Mouse (Mus musculus) ES-E14 (cell line): ENCODE measurements around the gene Amn. TPM values are rescaled to one million over a fixed set of nuclear protein-coding genes. Genes with fewer than 3 reads are reported as not detected.

Source experiments
- DNase-seq: peaks from one replicate; pipeline ENCODE4 v3.0.0-alpha.2; 2013; ENCODE audit warnings: low read depth, low spot score
- H3K27ac ChIP-seq: 2 replicates; pipeline ENCODE4 v1.5.1; 2012; ENCODE audit warnings: low read depth, mild to moderate bottlenecking, low read length, moderate library complexity, mixed read lengths; ENCODE audit not compliant: poor library complexity, insufficient read depth, severe bottlenecking
- H3K36me3 ChIP-seq: 2 replicates; pipeline ENCODE4 v1.6.1; 2012; ENCODE audit warnings: mild to moderate bottlenecking, low read length, moderate library complexity, mixed read lengths; ENCODE audit not compliant: control insufficient read depth, poor library complexity, insufficient read depth, severe bottlenecking
- H3K4me1 ChIP-seq, 2 experiments: fragments of 150-350 bp in 1 of 2; sonication (generic) in 1 of 2; 2 replicates each; pipeline ENCODE4 v1.6.1; 2012; ENCODE audit warnings: low read length in 2 of 2, mild to moderate bottlenecking in 1 of 2, mixed read lengths in 1 of 2; ENCODE audit not compliant: control insufficient read depth in 2 of 2, insufficient read depth in 2 of 2, poor library complexity in 1 of 2
- H3K4me3 ChIP-seq, 2 experiments: fragments of 150-350 bp in 1 of 2; sonication (generic) in 1 of 2; 2 replicates each; pipeline ENCODE4 v1.5.1; 2012; ENCODE audit warnings: low read length in 2 of 2, low read depth in 1 of 2, mild to moderate bottlenecking in 1 of 2, mixed read lengths in 1 of 2; ENCODE audit not compliant: insufficient read depth in 1 of 2, poor library complexity in 1 of 2, severe bottlenecking in 1 of 2
- H3K9ac ChIP-seq: 2 replicates; pipeline ENCODE4 v1.6.1; 2012; ENCODE audit warnings: low read depth, mild to moderate bottlenecking, low read length, mixed read lengths; ENCODE audit not compliant: poor library complexity, insufficient read depth, severe bottlenecking
- H3K9me3 ChIP-seq: fragments of 150-350 bp; sonication (generic); 2 replicates; pipeline ENCODE4 v1.6.1; 2012; ENCODE audit warnings: low read depth, mild to moderate bottlenecking, low read length; ENCODE audit not compliant: control insufficient read depth, insufficient read depth
- CHD2 ChIP-seq: IDR thresholded peaks from 2 replicates; pipeline ENCODE4 v1.6.1; 2014; ENCODE audit warnings: mild to moderate bottlenecking, low read depth, low read length, inconsistent platforms
- HCFC1 ChIP-seq: IDR thresholded peaks from 2 replicates; pipeline ENCODE4 v1.6.1; 2012; ENCODE audit warnings: low read length, inconsistent platforms, borderline replicate concordance; ENCODE audit not compliant: insufficient read depth
- MAFK ChIP-seq: IDR thresholded peaks from 2 replicates; pipeline ENCODE4 v1.6.1; 2014; ENCODE audit warnings: mild to moderate bottlenecking, low read depth, low read length, inconsistent platforms; ENCODE audit not compliant: insufficient read depth
- ZC3H11A ChIP-seq: IDR thresholded peaks from 2 replicates; pipeline ENCODE4 v1.6.1; 2012; ENCODE audit warnings: low read depth, mild to moderate bottlenecking, inconsistent platforms, low read length, borderline replicate concordance
- ZNF384 ChIP-seq: IDR thresholded peaks from 2 replicates; pipeline ENCODE4 v1.6.1; 2012; ENCODE audit warnings: low read depth, low read length, inconsistent platforms
- in situ Hi-C, 2 experiments: fragments of 600-800 bp; cut with MboI; formaldehyde crosslinking; loops; one replicate each; pipeline ENCODE4 v1.15.1; 2025; ENCODE audit warnings: low sequenced_read_pairs in 2 of 2, inconsistent platforms in 1 of 2; ENCODE audit not compliant: unreplicated experiment in 2 of 2
- total RNA-seq: library from RNA; depleted of rRNA; stranded (reverse); fragments of 300-350 nt; gene quantifications from 2 replicates; pipeline ENCODE4 v1.2.3, GENCODE M21; 2012

Gene Amn
- total RNA-seq, 1 experiment, result 15.5 TPM

- H3K36me3 ChIP-seq, result peaks cover 4% of the 10 kb centered on the region; the same call in 1 of the 2 replicates
- no peaks in the 10 kb centered on the region for H3K9me3 ChIP-seq
- H3K27ac ChIP-seq, result no peak overlapping the region
- H3K4me1 ChIP-seq, result no peaks in the 10 kb centered on the region
- in situ Hi-C loops, result no loop called here
- no peak for DNase-seq
- H3K9ac ChIP-seq, result no peak overlapping the region
- TF ChIP-seq ZC3H11A, result no peak
- no peak for TF ChIP-seq ZNF384
- TF ChIP-seq CHD2, result no peak
- TF ChIP-seq MAFK, result no peak
- TF ChIP-seq HCFC1, result no peak
- H3K4me3 ChIP-seq, result no peak overlapping the region
Measured at GRCm38 (mm10) chr12:111251227-111251626, 19.7 kb upstream of the Amn start.

- H3K9me3 ChIP-seq, result no peaks in the 10 kb centered on the region
- peaks cover 0 to 4% of the 10 kb centered on the region in 2 experiments; a peak in 1 of 4 replicates for H3K4me1 ChIP-seq
- no peak overlapping the region for H3K4me3 ChIP-seq
- no peak overlapping the region for H3K27ac ChIP-seq
- TF ChIP-seq HCFC1 (no peak), CHD2 (no peak), MAFK (no peak), ZNF384 (no peak), ZC3H11A (no peak)
- no peak overlapping the region for H3K9ac ChIP-seq
- H3K36me3 ChIP-seq, result peaks cover 12% of the 10 kb centered on the region; the same call in 1 of the 2 replicates
- no peak for DNase-seq
- in situ Hi-C loops, result no loop called here
Measured at GRCm38 (mm10) chr12:111263650-111264049, 7.2 kb upstream of the Amn start.

GRCm38 (mm10) chr12:111265212-111265611 lies 5.7 kb upstream of the Amn start:
- H3K9me3 ChIP-seq, result no peaks in the 10 kb centered on the region
- H3K4me3 ChIP-seq, result no peak overlapping the region
- no peak for DNase-seq
- H3K27ac ChIP-seq, result no peak overlapping the region
- peaks cover 12% of the 10 kb centered on the region; the same call in 1 of the 2 replicates for H3K36me3 ChIP-seq
- TF ChIP-seq CHD2 (no peak), MAFK (no peak), HCFC1 (no peak), ZNF384 (no peak), ZC3H11A (no peak)
- peaks cover 0 to 9% of the 10 kb centered on the region in 2 experiments; a peak in 1 of 4 replicates for H3K4me1 ChIP-seq
- H3K9ac ChIP-seq, result no peak overlapping the region
- in situ Hi-C loops, result no loop called here

DNA sequence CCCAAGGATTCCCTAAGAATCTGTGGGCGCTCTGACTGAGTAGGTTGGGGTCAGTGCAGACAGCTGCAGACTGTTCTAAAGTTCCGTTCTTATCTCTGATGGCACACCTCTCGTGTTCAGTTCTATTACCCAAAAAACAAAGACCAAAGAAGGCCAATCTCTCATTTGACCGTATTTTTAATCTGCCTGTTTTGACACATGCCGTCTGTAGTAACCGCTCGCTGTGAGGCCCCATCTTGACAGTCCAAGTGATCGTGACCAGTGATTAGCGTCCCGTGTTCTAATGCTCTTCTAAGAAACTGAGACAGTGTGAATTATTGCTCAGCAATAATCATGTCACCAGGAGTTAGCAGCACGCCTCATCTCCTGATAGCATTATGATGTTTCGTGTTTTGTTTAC lies 4.3 kb upstream of the Amn start:
- no peaks in the 10 kb centered on the region for H3K9me3 ChIP-seq
- peaks cover 7% of the 10 kb centered on the region; the same call in 1 of the 2 replicates for H3K36me3 ChIP-seq
- TF ChIP-seq ZC3H11A (no peak), CHD2 (no peak), HCFC1 (no peak), ZNF384 (no peak), MAFK (no peak)
- H3K4me1 ChIP-seq, result peaks cover 0 to 9% of the 10 kb centered on the region in 2 experiments; a peak in 1 of 4 replicates
- DNase-seq, result no peak
- no peak overlapping the region for H3K9ac ChIP-seq
- H3K27ac ChIP-seq, result no peak overlapping the region
- H3K4me3 ChIP-seq, result no peak overlapping the region
- in situ Hi-C loops, result no loop called here
